Mouse (Mus musculus): ENCODE measurements around the gene Clec12b.

DNA sequence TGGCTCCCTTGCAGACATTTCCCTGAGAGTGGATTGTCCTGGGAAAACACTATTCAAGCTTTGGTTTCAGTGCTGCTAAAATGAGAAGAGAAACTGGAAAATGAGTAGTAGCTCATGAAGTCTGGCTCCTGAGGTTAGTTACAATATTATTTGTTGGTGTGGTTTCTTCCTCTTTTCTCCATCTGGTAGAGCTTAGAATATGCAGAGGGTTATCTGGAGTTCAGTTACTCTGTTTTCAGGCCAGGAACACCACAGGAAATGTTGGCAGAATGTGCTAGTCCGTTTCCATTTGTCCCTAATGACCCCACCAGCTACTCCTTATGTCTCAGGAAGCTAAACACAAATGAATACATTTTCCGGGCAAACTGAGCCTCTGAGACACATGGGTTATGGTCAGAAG lies 21.6 kb upstream of the Clec12b start:
- TF ChIP-seq EP300 (IDR thresholded peaks at IDR 0.05; ENCODE audit: low read depth) (peak; percentile 55), CTCF (IDR thresholded peaks at IDR 0.05; ENCODE audit: low read depth) (no peak)
